9 mouse cellular contexts compared by ENCODE assay signal in genomic region chr19:47887417-47887816, GRCm38 (mm10). TPM values are rescaled to one million over a fixed set of nuclear protein-coding genes. Genes with fewer than 3 reads are reported as not detected.
DNase-seq lines count a peak whose midpoint lies in the region; ATAC-seq and TF ChIP-seq lines count a peak whose summit lies in the region.
"Had no signal": no experiment of that assay in that cellular context is flagged by ENCODE, and none has a peak within 500 bp of the region (broad histone marks: within the 10 kb centered on the region; RNA-seq: fewer than 3 reads in every experiment).

No protein-coding gene starts in this region.

- intact Hi-C loops in gastrocnemius, postnatal 14 days (cut with DNase I; ENCODE audit: low total_unique reads): no loop called here

- H3K4me2 ChIP-seq in heart, embryonic 15.5 days: no peak overlapping the region
- no peak overlapping the region for H3K4me2 ChIP-seq in limb, embryonic 14.5 days (replicated peaks; ENCODE audit: low read depth, low read length, severe bottlenecking)
- no peak overlapping the region for H3K4me2 ChIP-seq in hindbrain, embryonic 14.5 days (replicated peaks)
- no peak overlapping the region for H3K4me2 ChIP-seq in neural tube, embryonic 15.5 days

- no peak for ATAC-seq in heart, embryonic 15.5 days (replicated peaks; ENCODE audit: insufficient number of reproducible peaks, insufficient read depth, low FRiP score, low read depth)
- no peak for ATAC-seq in limb, embryonic 14.5 days (ENCODE audit: low FRiP score, low read depth)
- ATAC-seq in hindbrain, embryonic 14.5 days (ENCODE audit: low FRiP score): no peak
- ATAC-seq in neural tube, embryonic 15.5 days (ENCODE audit: low FRiP score): no peak

- WGBS in heart, embryonic 15.5 days: 83% methylated on average over 10 of the region's 10 CpGs
- 71% methylated on average over 10 of the region's 10 CpGs for WGBS in limb, embryonic 14.5 days
- WGBS in hindbrain, embryonic 14.5 days: 79% methylated on average over 10 of the region's 10 CpGs
- WGBS in neural tube, embryonic 15.5 days: 88% methylated on average over 10 of the region's 10 CpGs

- no peaks in the 10 kb centered on the region for H3K36me3 ChIP-seq in heart, embryonic 15.5 days
- H3K36me3 ChIP-seq in limb, embryonic 14.5 days (ENCODE audit: control insufficient read depth, insufficient read depth, low read length): no peaks in the 10 kb centered on the region
- no peaks in the 10 kb centered on the region for H3K36me3 ChIP-seq in hindbrain, embryonic 14.5 days (replicated peaks; ENCODE audit: control insufficient read depth, insufficient read depth)
- no peaks in the 10 kb centered on the region for H3K36me3 ChIP-seq in neural tube, embryonic 15.5 days

- H3K4me1 ChIP-seq in heart, embryonic 15.5 days (replicated peaks): peaks cover 53% of the 10 kb centered on the region
- H3K4me1 ChIP-seq in limb, embryonic 14.5 days (ENCODE audit: control insufficient read depth, insufficient read depth, low read length): peaks cover 35% of the 10 kb centered on the region
- H3K4me1 ChIP-seq in hindbrain, embryonic 14.5 days (replicated peaks; ENCODE audit: control insufficient read depth, insufficient read depth, low read length): no peaks in the 10 kb centered on the region
- peaks cover 4% of the 10 kb centered on the region; the same call in 1 of the 2 replicates for H3K4me1 ChIP-seq in neural tube, embryonic 15.5 days

- no peaks in the 10 kb centered on the region for H3K9me3 ChIP-seq in heart, embryonic 15.5 days (replicated peaks)
- no peaks in the 10 kb centered on the region for H3K9me3 ChIP-seq in limb, embryonic 14.5 days (ENCODE audit: control insufficient read depth, low read length)
- no peaks in the 10 kb centered on the region for H3K9me3 ChIP-seq in hindbrain, embryonic 14.5 days (ENCODE audit: control insufficient read depth, low read length)
- H3K9me3 ChIP-seq in neural tube, embryonic 15.5 days (replicated peaks): no peaks in the 10 kb centered on the region

- no peak for TF ChIP-seq POLR2A in limb, embryonic 14.5 days (IDR thresholded peaks at IDR 0.05; ENCODE audit: borderline replicate concordance, extremely low read depth, insufficient read depth, insufficient read length)

- DNase-seq in gastrocnemius, postnatal 14 days: peak; percentile 23
- no peak for DNase-seq in gastrocnemius, adult 8-10 months (ENCODE audit: low spot score in 2 of 2)
- DNase-seq in B cell, adult 2 months: peak; percentile 80 to 84
- DNase-seq in limb, embryonic 14.5 days (ENCODE audit: low spot score): no peak
- no peak for DNase-seq in neural tube, embryonic 10.5 days (ENCODE audit: extremely low spot score, low spot score)
- no peak for DNase-seq in hindbrain, embryonic 14.5 days (ENCODE audit: low spot score)

- 0 out of 2 replicates have a peak overlapping the region, but pooled peaks have one; percentile 12 for H3K27ac ChIP-seq in heart, embryonic 15.5 days
- peak overlapping the region; percentile 27 for H3K27ac ChIP-seq in limb, embryonic 14.5 days (replicated peaks; ENCODE audit: low read depth, low read length)
- no peak overlapping the region for H3K27ac ChIP-seq in hindbrain, embryonic 14.5 days
- H3K27ac ChIP-seq in neural tube, embryonic 15.5 days (replicated peaks): no peak overlapping the region

- H3K4me3 ChIP-seq in heart, embryonic 15.5 days: no peak overlapping the region
- no peak overlapping the region for H3K4me3 ChIP-seq in limb, embryonic 14.5 days (replicated peaks; ENCODE audit: low read length)
- no peak overlapping the region for H3K4me3 ChIP-seq in hindbrain, embryonic 14.5 days (replicated peaks; ENCODE audit: low read length)
- no peak overlapping the region for H3K4me3 ChIP-seq in neural tube, embryonic 15.5 days (replicated peaks)

- H3K9ac ChIP-seq in heart, embryonic 15.5 days: no peak overlapping the region
- no peak overlapping the region for H3K9ac ChIP-seq in limb, embryonic 14.5 days (ENCODE audit: low read depth, low read length, severe bottlenecking)
- H3K9ac ChIP-seq in hindbrain, embryonic 14.5 days: no peak overlapping the region
- H3K9ac ChIP-seq in neural tube, embryonic 15.5 days (replicated peaks): no peak overlapping the region

- H3K27me3 ChIP-seq in heart, embryonic 15.5 days: no peaks in the 10 kb centered on the region
- H3K27me3 ChIP-seq in limb, embryonic 14.5 days (ENCODE audit: control insufficient read depth, insufficient read depth, low read length): no peaks in the 10 kb centered on the region
- H3K27me3 ChIP-seq in hindbrain, embryonic 14.5 days (ENCODE audit: control insufficient read depth, insufficient read depth, low read length): no peaks in the 10 kb centered on the region
- H3K27me3 ChIP-seq in neural tube, embryonic 15.5 days (replicated peaks): no peaks in the 10 kb centered on the region

RNA-seq across cellular contexts. Expression of gene Gsto2, which starts 22.1 kb away (rescaled TPM):
- total RNA-seq in gastrocnemius, postnatal 14 days (2021): under 1 TPM; 0.27 to 0.43 TPM
- total RNA-seq in gastrocnemius, adult 8-10 months (2022): under 1 TPM; 0.34 to 0.58 (median 0.42) TPM
- polyA plus RNA-seq in heart, embryonic 15.5 days (2015; fragmentation: Nextera tagmentation; extraction: Ambion mirVana): 0.74 and 1.2 TPM in 2 replicates
- polyA plus RNA-seq in limb, embryonic 14.5 days (2012; rRNA removed): 1.2 and 1.6 TPM in 2 replicates
- polyA plus RNA-seq in limb, embryonic 14.5 days (2014; fragmentation: Nextera tagmentation; extraction: Ambion mirVana): 0.87 and 1.4 TPM in 2 replicates
- polyA plus RNA-seq in hindbrain, embryonic 14.5 days (2014; fragmentation: Nextera tagmentation; extraction: Ambion mirVana): 1.2 and 1.3 TPM in 2 replicates
- polyA plus RNA-seq in neural tube, embryonic 15.5 days (2015; fragmentation: Nextera tagmentation; extraction: Ambion mirVana): 1.4 and 1.8 TPM in 2 replicates

RNA-seq across cellular contexts. Expression of gene Cfap43, which starts 31.7 kb away (rescaled TPM):
- not detected for total RNA-seq in gastrocnemius, postnatal 14 days (2021)
- total RNA-seq in gastrocnemius, adult 8-10 months (2022): not detected
- 0.08 and 0.24 TPM in 2 replicates for polyA plus RNA-seq in heart, embryonic 15.5 days (2015; fragmentation: Nextera tagmentation; extraction: Ambion mirVana)
- polyA plus RNA-seq in limb, embryonic 14.5 days (2012; rRNA removed): 0.05 and 0.08 TPM in 2 replicates
- 0.11 TPM in 2 replicates for polyA plus RNA-seq in limb, embryonic 14.5 days (2014; fragmentation: Nextera tagmentation; extraction: Ambion mirVana)
- polyA plus RNA-seq in hindbrain, embryonic 14.5 days (2014; fragmentation: Nextera tagmentation; extraction: Ambion mirVana): 2.3 and 4.2 TPM in 2 replicates
- 0.51 and 0.98 TPM in 2 replicates for polyA plus RNA-seq in neural tube, embryonic 15.5 days (2015; fragmentation: Nextera tagmentation; extraction: Ambion mirVana)

RNA-seq across cellular contexts. Expression of gene Itprip, which starts 31.7 kb away (rescaled TPM):
- total RNA-seq in gastrocnemius, postnatal 14 days (2021): 1 to 10 TPM; 1.1 to 1.6 TPM
- 1 to 10 TPM in 1 of 4 experiments, under 1 TPM in 3; 0.27 to 1.0 (median 0.48) TPM for total RNA-seq in gastrocnemius, adult 8-10 months (2022)
- polyA plus RNA-seq in heart, embryonic 15.5 days (2015; fragmentation: Nextera tagmentation; extraction: Ambion mirVana): 17.4 and 20.7 TPM in 2 replicates
- 14.4 and 16.5 TPM in 2 replicates for polyA plus RNA-seq in limb, embryonic 14.5 days (2012; rRNA removed)
- polyA plus RNA-seq in limb, embryonic 14.5 days (2014; fragmentation: Nextera tagmentation; extraction: Ambion mirVana): 17.1 and 18.4 TPM in 2 replicates
- 4.1 and 5.4 TPM in 2 replicates for polyA plus RNA-seq in hindbrain, embryonic 14.5 days (2014; fragmentation: Nextera tagmentation; extraction: Ambion mirVana)
- 3.6 and 7.8 TPM in 2 replicates for polyA plus RNA-seq in neural tube, embryonic 15.5 days (2015; fragmentation: Nextera tagmentation; extraction: Ambion mirVana)

RNA-seq across cellular contexts. Expression of gene Gsto1, which starts 32.6 kb away (rescaled TPM):
- 10 to 100 TPM; 33.7 to 35.1 TPM for total RNA-seq in gastrocnemius, postnatal 14 days (2021)
- 10 to 100 TPM; 50.1 to 55.4 (median 51.9) TPM for total RNA-seq in gastrocnemius, adult 8-10 months (2022)
- 97.5 and 103 TPM in 2 replicates for polyA plus RNA-seq in heart, embryonic 15.5 days (2015; fragmentation: Nextera tagmentation; extraction: Ambion mirVana)
- polyA plus RNA-seq in limb, embryonic 14.5 days (2012; rRNA removed): 71.3 and 79.9 TPM in 2 replicates
- polyA plus RNA-seq in limb, embryonic 14.5 days (2014; fragmentation: Nextera tagmentation; extraction: Ambion mirVana): 132 and 134 TPM in 2 replicates
- polyA plus RNA-seq in hindbrain, embryonic 14.5 days (2014; fragmentation: Nextera tagmentation; extraction: Ambion mirVana): 127 and 135 TPM in 2 replicates
- polyA plus RNA-seq in neural tube, embryonic 15.5 days (2015; fragmentation: Nextera tagmentation; extraction: Ambion mirVana): 156 and 169 TPM in 2 replicates

RNA-seq across cellular contexts. Expression of gene Cfap58, which starts 50.1 kb away (rescaled TPM):
- not detected for total RNA-seq in gastrocnemius, postnatal 14 days (2021)
- not detected for total RNA-seq in gastrocnemius, adult 8-10 months (2022)
- 0.09 TPM in 1 of 2 replicates, not detected in the other for polyA plus RNA-seq in heart, embryonic 15.5 days (2015; fragmentation: Nextera tagmentation; extraction: Ambion mirVana)
- polyA plus RNA-seq in limb, embryonic 14.5 days (2012; rRNA removed): 0.05 TPM in 1 of 2 replicates, not detected in the other
- polyA plus RNA-seq in limb, embryonic 14.5 days (2014; fragmentation: Nextera tagmentation; extraction: Ambion mirVana): 0.07 TPM in 1 of 2 replicates, not detected in the other
- 0.46 and 1.1 TPM in 2 replicates for polyA plus RNA-seq in hindbrain, embryonic 14.5 days (2014; fragmentation: Nextera tagmentation; extraction: Ambion mirVana)
- 0.47 and 0.59 TPM in 2 replicates for polyA plus RNA-seq in neural tube, embryonic 15.5 days (2015; fragmentation: Nextera tagmentation; extraction: Ambion mirVana)
- polyA plus RNA-seq: stomach, embryonic 14.5 days had no signal

Comparison
In these comparisons a context has a peak if more than half of its experiments do, and no peak if none do; other contexts are left out.
1. DNase-seq: peak in gastrocnemius, postnatal 14 days (single experiment) and B cell, adult 2 months (2 of 2); none in gastrocnemius, adult 8-10 months (0 of 2), limb, embryonic 14.5 days (single experiment), neural tube, embryonic 10.5 days (single experiment) and hindbrain, embryonic 14.5 days (single experiment).
2. H3K27ac ChIP-seq: peak in heart, embryonic 15.5 days (single experiment) and limb, embryonic 14.5 days (single experiment); none in hindbrain, embryonic 14.5 days (single experiment) and neural tube, embryonic 15.5 days (single experiment).